Mouse (Mus musculus): Measurements from ENCODE around the gene BC049352. TPM values are rescaled to one million over a fixed set of nuclear protein-coding genes. Genes with fewer than 3 reads are reported as not detected.

The BC049352 gene
- polyA plus RNA-seq, 1 experiment from 2014 or later: not detected

GRCm38 (mm10) chr9:45167903-45168302 lies 13.9 kb upstream of the BC049352 start:
- Histone ChIP-seq H3K9me3 (no peaks in the 10 kb centered on the region), H3K4me1 (no peaks in the 10 kb centered on the region), H3K9ac (no peak overlapping the region), H3K36me3 (no peaks in the 10 kb centered on the region), H3K4me3 (no peak overlapping the region), H3K4me2 (replicated peaks) (no peak overlapping the region), H3K27me3 (no peaks in the 10 kb centered on the region), H3K27ac (no peak overlapping the region)
- 71% methylated on average over 5 of the region's 5 CpGs for WGBS
- ATAC-seq (ENCODE audit: low FRiP score, low read depth): no peak

GRCm38 (mm10) chr9:45170150-45170549 lies 11.7 kb upstream of the BC049352 start:
- Histone ChIP-seq H3K4me2 (replicated peaks) (no peak overlapping the region), H3K4me3 (no peak overlapping the region), H3K27me3 (no peaks in the 10 kb centered on the region), H3K9me3 (no peaks in the 10 kb centered on the region), H3K4me1 (no peaks in the 10 kb centered on the region), H3K27ac (no peak overlapping the region), H3K36me3 (no peaks in the 10 kb centered on the region), H3K9ac (no peak overlapping the region)
- 87% methylated on average over 5 of the region's 5 CpGs for WGBS
- ATAC-seq (ENCODE audit: low FRiP score, low read depth): no peak

- WGBS: 85% methylated on average over 1 of the region's 1 CpGs
Measured at GRCm38 (mm10) chr9:45171073-45171610, 10.7 kb upstream of the BC049352 start.

GRCm38 (mm10) chr9:45173475-45173874 lies 8.3 kb upstream of the BC049352 start:
- Histone ChIP-seq H3K4me3 (no peak overlapping the region), H3K36me3 (no peaks in the 10 kb centered on the region), H3K27ac (no peak overlapping the region), H3K9ac (no peak overlapping the region), H3K4me2 (replicated peaks) (no peak overlapping the region), H3K4me1 (no peaks in the 10 kb centered on the region), H3K27me3 (no peaks in the 10 kb centered on the region), H3K9me3 (no peaks in the 10 kb centered on the region)
- ATAC-seq (ENCODE audit: low FRiP score, low read depth): no peak
- 68% methylated on average over 3 of the region's 3 CpGs for WGBS

More at GRCm38 (mm10) chr9:45171073-45171610, 10.7 kb upstream of the BC049352 start:
- H3K4me2 ChIP-seq (replicated peaks): no peak overlapping the region
- no peak overlapping the region for H3K9ac ChIP-seq
- no peaks in the 10 kb centered on the region for H3K27me3 ChIP-seq
- no peaks in the 10 kb centered on the region for H3K9me3 ChIP-seq
- H3K36me3 ChIP-seq: no peaks in the 10 kb centered on the region
- H3K4me3 ChIP-seq: no peak overlapping the region
- no peak overlapping the region for H3K27ac ChIP-seq
- H3K4me1 ChIP-seq: no peaks in the 10 kb centered on the region
- ATAC-seq (ENCODE audit: low FRiP score, low read depth): no peak

GRCm38 (mm10) chr9:45179282-45179681 lies 2.5 kb upstream of the BC049352 start:
- WGBS: 88% methylated on average over 5 of the region's 5 CpGs
- no peak overlapping the region for H3K9ac ChIP-seq
- no peaks in the 10 kb centered on the region for H3K9me3 ChIP-seq
- ATAC-seq (ENCODE audit: low FRiP score, low read depth): no peak
- H3K4me1 ChIP-seq: peaks cover 4% of the 10 kb centered on the region
- no peaks in the 10 kb centered on the region for H3K27me3 ChIP-seq
- no peaks in the 10 kb centered on the region for H3K36me3 ChIP-seq
- H3K4me3 ChIP-seq: no peak overlapping the region
- H3K4me2 ChIP-seq (replicated peaks): no peak overlapping the region
- no peak overlapping the region for H3K27ac ChIP-seq

- peaks cover 4% of the 10 kb centered on the region for H3K4me1 ChIP-seq
- no peak for ATAC-seq (ENCODE audit: low FRiP score, low read depth)
- 49% methylated on average over 3 of the region's 3 CpGs for WGBS
- H3K27ac ChIP-seq: no peak overlapping the region
- no peak overlapping the region for H3K4me3 ChIP-seq
- no peaks in the 10 kb centered on the region for H3K36me3 ChIP-seq
- H3K27me3 ChIP-seq: no peaks in the 10 kb centered on the region
- no peak overlapping the region for H3K4me2 ChIP-seq (replicated peaks)
- H3K9me3 ChIP-seq: no peaks in the 10 kb centered on the region
- H3K9ac ChIP-seq: no peak overlapping the region
Measured at GRCm38 (mm10) chr9:45182521-45182920, 714 bp downstream of the BC049352 start.

GRCm38 (mm10) chr9:45183266-45183665 lies 1.5 kb downstream of the BC049352 start:
- H3K27me3 ChIP-seq: no peaks in the 10 kb centered on the region
- no peak overlapping the region for H3K9ac ChIP-seq
- no peak overlapping the region for H3K27ac ChIP-seq
- peaks cover 4% of the 10 kb centered on the region for H3K4me1 ChIP-seq
- H3K4me2 ChIP-seq (replicated peaks): no peak overlapping the region
- no peaks in the 10 kb centered on the region for H3K36me3 ChIP-seq
- no peak overlapping the region for H3K4me3 ChIP-seq
- H3K9me3 ChIP-seq: no peaks in the 10 kb centered on the region
- WGBS: 79% methylated on average over 6 of the region's 6 CpGs
- ATAC-seq (ENCODE audit: low FRiP score, low read depth): no peak

- Histone ChIP-seq H3K9me3 (no peaks in the 10 kb centered on the region), H3K27me3 (no peaks in the 10 kb centered on the region), H3K36me3 (no peaks in the 10 kb centered on the region), H3K4me1 (peaks cover 4% of the 10 kb centered on the region), H3K9ac (no peak overlapping the region), H3K4me3 (no peak overlapping the region), H3K27ac (no peak overlapping the region), H3K4me2 (replicated peaks) (no peak overlapping the region)
- 69% methylated on average over 4 of the region's 4 CpGs for WGBS
- ATAC-seq (ENCODE audit: low FRiP score, low read depth): no peak
Measured at GRCm38 (mm10) chr9:45185250-45185649, 3.4 kb downstream of the BC049352 start.

- Histone ChIP-seq H3K4me3 (no peak overlapping the region), H3K36me3 (no peaks in the 10 kb centered on the region), H3K4me1 (no peaks in the 10 kb centered on the region), H3K9me3 (no peaks in the 10 kb centered on the region), H3K27ac (no peak overlapping the region), H3K4me2 (replicated peaks) (no peak overlapping the region), H3K9ac (no peak overlapping the region), H3K27me3 (no peaks in the 10 kb centered on the region)
- ATAC-seq (ENCODE audit: low FRiP score, low read depth): no peak
- 81% methylated on average over 10 of the region's 10 CpGs for WGBS
Measured at GRCm38 (mm10) chr9:45188570-45189563, 7.1 kb downstream of the BC049352 start.

- no peak overlapping the region for H3K4me2 ChIP-seq (replicated peaks)
- H3K9ac ChIP-seq: no peak overlapping the region
- H3K36me3 ChIP-seq: no peaks in the 10 kb centered on the region
- no peaks in the 10 kb centered on the region for H3K27me3 ChIP-seq
- H3K4me1 ChIP-seq: no peaks in the 10 kb centered on the region
- no peaks in the 10 kb centered on the region for H3K9me3 ChIP-seq
- no peak overlapping the region for H3K27ac ChIP-seq
- H3K4me3 ChIP-seq: no peak overlapping the region
- ATAC-seq (ENCODE audit: low FRiP score, low read depth): no peak
- 87% methylated on average over 4 of the region's 4 CpGs for WGBS
Measured at GRCm38 (mm10) chr9:45189661-45190174, 7.9 kb downstream of the BC049352 start.

GRCm38 (mm10) chr9:45195468-45195867 lies 13.7 kb downstream of the BC049352 start:
- peaks cover 6% of the 10 kb centered on the region for H3K4me1 ChIP-seq
- no peak overlapping the region for H3K9ac ChIP-seq
- no peak overlapping the region for H3K4me3 ChIP-seq
- no peak overlapping the region for H3K27ac ChIP-seq
- H3K36me3 ChIP-seq: no peaks in the 10 kb centered on the region
- no peak overlapping the region for H3K4me2 ChIP-seq (replicated peaks)
- no peaks in the 10 kb centered on the region for H3K9me3 ChIP-seq
- no peaks in the 10 kb centered on the region for H3K27me3 ChIP-seq
- WGBS: 77% methylated on average over 4 of the region's 4 CpGs
- ATAC-seq (ENCODE audit: low FRiP score, low read depth): no peak

GRCm38 (mm10) chr9:45196125-45196830 lies 14.5 kb downstream of the BC049352 start:
- H3K36me3 ChIP-seq: no peaks in the 10 kb centered on the region
- H3K4me3 ChIP-seq: no peak overlapping the region
- no peak overlapping the region for H3K9ac ChIP-seq
- H3K27ac ChIP-seq: no peak overlapping the region
- no peak for ATAC-seq (ENCODE audit: low FRiP score, low read depth)
- H3K27me3 ChIP-seq: no peaks in the 10 kb centered on the region
- H3K9me3 ChIP-seq: no peaks in the 10 kb centered on the region
- H3K4me2 ChIP-seq (replicated peaks): no peak overlapping the region
- 61% methylated on average over 8 of the region's 8 CpGs for WGBS
- H3K4me1 ChIP-seq: peaks cover 6% of the 10 kb centered on the region
